Mouse (Mus musculus): ENCODE measurements at regions not wholly inside any gene's neighbourhood (a gene's known extent, or its start where the extent isn't known, plus 50 kb on each side); places are given as distances from the start of the nearest gene placed in this dataset.
A peak's percentile ranks its signal among the peaks of the same experiment; 100 is the strongest.

- no peak for TF ChIP-seq CTCF (IDR thresholded peaks at IDR 0.05; ENCODE audit: low read depth)
- Histone ChIP-seq H3K9me3 (ENCODE audit: low read length) (no peaks in the 10 kb centered on the region), H3K27me3 (ENCODE audit: insufficient read depth, low read length) (no peaks in the 10 kb centered on the region), H3K4me2 (ENCODE audit: low read depth, low read length) (no peak overlapping the region), H3K4me3 (ENCODE audit: low read length) (no peak overlapping the region), H3K9ac (replicated peaks; ENCODE audit: low read length) (no peak overlapping the region), H3K4me1 (ENCODE audit: insufficient read depth, low read length) (peaks cover 10% of the 10 kb centered on the region; the same call in 1 of the 2 replicates), H3K27ac (no peak overlapping the region), H3K36me3 (ENCODE audit: insufficient read depth, low read length) (no peaks in the 10 kb centered on the region)
- no peak for ATAC-seq
- WGBS: 92% methylated on average over 7 of the region's 7 CpGs
- no peak for DNase-seq (ENCODE audit: low spot score)
These were observed 297.3 kb upstream of the 4930535I16Rik start for GRCm38 (mm10) chr4:124215077-124215476.

- no peaks in the 10 kb centered on the region for H3K36me3 ChIP-seq (ENCODE audit: insufficient read depth, low read length)
- H3K4me1 ChIP-seq (ENCODE audit: insufficient read depth, low read length): no peaks in the 10 kb centered on the region
- H3K9ac ChIP-seq (replicated peaks; ENCODE audit: low read length): no peak overlapping the region
- no peak overlapping the region for H3K4me2 ChIP-seq (ENCODE audit: low read depth, low read length)
- no peak overlapping the region for H3K27ac ChIP-seq
- H3K4me3 ChIP-seq (ENCODE audit: low read length): no peak overlapping the region
- 79% methylated on average over 9 of the region's 9 CpGs for WGBS
- DNase-seq (ENCODE audit: low spot score) (no peak), ATAC-seq (no peak)
- no peaks in the 10 kb centered on the region for H3K27me3 ChIP-seq (ENCODE audit: insufficient read depth, low read length)
- no peaks in the 10 kb centered on the region for H3K9me3 ChIP-seq (ENCODE audit: low read length)
- TF ChIP-seq CTCF (IDR thresholded peaks at IDR 0.05; ENCODE audit: low read depth): no peak
These were observed 292.3 kb upstream of the 4930535I16Rik start for GRCm38 (mm10) chr4:124210103-124210502.

GRCm38 (mm10) chr4:124206480-124206879, 288.7 kb upstream of the 4930535I16Rik start:
- WGBS: 90% methylated on average over 16 of the region's 16 CpGs
- H3K9me3 ChIP-seq (ENCODE audit: low read length): no peaks in the 10 kb centered on the region
- no peak for TF ChIP-seq CTCF (IDR thresholded peaks at IDR 0.05; ENCODE audit: low read depth)
- no peak overlapping the region for H3K9ac ChIP-seq (replicated peaks; ENCODE audit: low read length)
- H3K27ac ChIP-seq: no peak overlapping the region
- no peak overlapping the region for H3K4me2 ChIP-seq (ENCODE audit: low read depth, low read length)
- ATAC-seq (no peak), DNase-seq (ENCODE audit: low spot score) (no peak)
- no peaks in the 10 kb centered on the region for H3K4me1 ChIP-seq (ENCODE audit: insufficient read depth, low read length)
- no peaks in the 10 kb centered on the region for H3K27me3 ChIP-seq (ENCODE audit: insufficient read depth, low read length)
- no peaks in the 10 kb centered on the region for H3K36me3 ChIP-seq (ENCODE audit: insufficient read depth, low read length)
- no peak overlapping the region for H3K4me3 ChIP-seq (ENCODE audit: low read length)

GRCm38 (mm10) chr4:124203736-124204135, 285.9 kb upstream of the 4930535I16Rik start:
- no peak for DNase-seq (ENCODE audit: low spot score)
- ATAC-seq: no peak
- Histone ChIP-seq H3K4me2 (ENCODE audit: low read depth, low read length) (no peak overlapping the region), H3K36me3 (ENCODE audit: insufficient read depth, low read length) (no peaks in the 10 kb centered on the region), H3K9me3 (ENCODE audit: low read length) (no peaks in the 10 kb centered on the region), H3K9ac (replicated peaks; ENCODE audit: low read length) (no peak overlapping the region), H3K27ac (no peak overlapping the region), H3K4me3 (ENCODE audit: low read length) (no peak overlapping the region), H3K4me1 (ENCODE audit: insufficient read depth, low read length) (no peaks in the 10 kb centered on the region), H3K27me3 (ENCODE audit: insufficient read depth, low read length) (no peaks in the 10 kb centered on the region)
- WGBS: 64% methylated on average over 2 of the region's 2 CpGs
- TF ChIP-seq CTCF (IDR thresholded peaks at IDR 0.05; ENCODE audit: low read depth): peak; percentile 62

- no peaks in the 10 kb centered on the region for H3K36me3 ChIP-seq (ENCODE audit: insufficient read depth, low read length)
- H3K9ac ChIP-seq (replicated peaks; ENCODE audit: low read length): no peak overlapping the region
- DNase-seq (ENCODE audit: low spot score) (no peak), ATAC-seq (no peak)
- peaks cover 5% of the 10 kb centered on the region; the same call in 1 of the 2 replicates for H3K4me1 ChIP-seq (ENCODE audit: insufficient read depth, low read length)
- no peak overlapping the region for H3K4me2 ChIP-seq (ENCODE audit: low read depth, low read length)
- no peaks in the 10 kb centered on the region for H3K9me3 ChIP-seq (ENCODE audit: low read length)
- TF ChIP-seq CTCF (IDR thresholded peaks at IDR 0.05; ENCODE audit: low read depth): no peak
- no peak overlapping the region for H3K4me3 ChIP-seq (ENCODE audit: low read length)
- no peak overlapping the region for H3K27ac ChIP-seq
- 24% methylated on average over 14 of the region's 14 CpGs for WGBS
- no peaks in the 10 kb centered on the region for H3K27me3 ChIP-seq (ENCODE audit: insufficient read depth, low read length)
These were observed 282.3 kb upstream of the 4930535I16Rik start for GRCm38 (mm10) chr4:124199884-124200844.

- Histone ChIP-seq H3K4me2 (ENCODE audit: low read depth, low read length) (no peak overlapping the region), H3K9ac (replicated peaks; ENCODE audit: low read length) (no peak overlapping the region), H3K4me3 (ENCODE audit: low read length) (no peak overlapping the region), H3K27me3 (ENCODE audit: insufficient read depth, low read length) (no peaks in the 10 kb centered on the region), H3K27ac (no peak overlapping the region), H3K36me3 (ENCODE audit: insufficient read depth, low read length) (no peaks in the 10 kb centered on the region), H3K9me3 (ENCODE audit: low read length) (no peaks in the 10 kb centered on the region), H3K4me1 (ENCODE audit: insufficient read depth, low read length) (peaks cover 5% of the 10 kb centered on the region; the same call in 1 of the 2 replicates)
- ATAC-seq (no peak), DNase-seq (ENCODE audit: low spot score) (no peak)
- 70% methylated on average over 15 of the region's 15 CpGs for WGBS
- no peak for TF ChIP-seq CTCF (IDR thresholded peaks at IDR 0.05; ENCODE audit: low read depth)
These were observed 281.0 kb upstream of the 4930535I16Rik start for GRCm38 (mm10) chr4:124198832-124199231.

- H3K9ac ChIP-seq (replicated peaks; ENCODE audit: low read length): no peak overlapping the region
These were observed 278.9 kb upstream of the 4930535I16Rik start for GRCm38 (mm10) chr4:124196711-124197110.

More at GRCm38 (mm10) chr4:124196711-124197110, 278.9 kb upstream of the 4930535I16Rik start:
- Histone ChIP-seq H3K27me3 (ENCODE audit: insufficient read depth, low read length) (no peaks in the 10 kb centered on the region), H3K27ac (no peak overlapping the region), H3K4me3 (ENCODE audit: low read length) (no peak overlapping the region), H3K4me2 (ENCODE audit: low read depth, low read length) (no peak overlapping the region), H3K36me3 (ENCODE audit: insufficient read depth, low read length) (no peaks in the 10 kb centered on the region), H3K9me3 (ENCODE audit: low read length) (no peaks in the 10 kb centered on the region), H3K4me1 (ENCODE audit: insufficient read depth, low read length) (peaks cover 5% of the 10 kb centered on the region; the same call in 1 of the 2 replicates)
- no peak for ATAC-seq
- peak; percentile 27 for DNase-seq (ENCODE audit: low spot score)
- WGBS: 23% methylated on average over 12 of the region's 12 CpGs
- no peak for TF ChIP-seq CTCF (IDR thresholded peaks at IDR 0.05; ENCODE audit: low read depth)
